Mouse (Mus musculus): ENCODE results near the gene Nckap1. TPM values are rescaled to one million over a fixed set of nuclear protein-coding genes. Genes with fewer than 3 reads are reported as not detected.

Nckap1 gene
- polyA plus RNA-seq, 2 experiments: 9.9 to 11.4 TPM

DNA sequence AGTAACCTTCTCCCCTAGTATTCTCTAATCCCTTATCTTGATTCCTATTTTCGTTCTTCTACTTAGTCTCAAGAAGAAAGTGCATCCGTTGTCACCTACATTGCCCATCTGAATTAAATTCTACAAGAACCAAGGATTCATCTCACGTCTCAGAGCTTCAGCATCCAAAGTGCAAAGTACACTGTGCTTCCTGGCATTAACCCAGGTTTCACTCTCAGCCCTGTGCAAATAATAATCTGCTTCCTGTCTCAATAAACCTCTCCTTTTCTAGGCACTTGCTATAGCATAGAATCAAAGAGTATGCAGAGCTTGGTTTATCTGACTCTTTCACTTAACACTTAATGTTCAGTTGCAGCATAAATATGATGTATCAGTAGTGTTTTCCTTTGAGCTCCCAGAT lies 19.7 kb downstream of the Nckap1 start:
- 0 out of 2 replicates have a peak, but pooled peaks cover 3% of the 10 kb centered on the region for H3K36me3 ChIP-seq (replicated peaks; ENCODE audit: control insufficient read depth, insufficient read depth, low read depth)
- DNase-seq (ENCODE audit: low read depth in 3 of 3, low spot score in 3 of 3): no peak
- WGBS (ENCODE audit: insufficient replicate concordance): 62% methylated on average over 3 of the region's 3 CpGs
- TF ChIP-seq EP300 (IDR thresholded peaks at IDR 0.05; ENCODE audit: low read depth) (no peak), CTCF (IDR thresholded peaks at IDR 0.05; ENCODE audit: low read depth) (no peak)
- no peak for ATAC-seq (ENCODE audit: insufficient read depth)
- no peak overlapping the region for H3K4me3 ChIP-seq (ENCODE audit: insufficient read depth in 1 of 2, low read depth in 2 of 2, low read length in 2 of 2)
- H3K4me2 ChIP-seq (ENCODE audit: low read depth): no peak overlapping the region
- no peaks in the 10 kb centered on the region for H3K27me3 ChIP-seq (ENCODE audit: control insufficient read depth, insufficient read depth, low read length)
- H3K27ac ChIP-seq: no peak overlapping the region
- no peak overlapping the region for H3K9ac ChIP-seq (replicated peaks)
- H3K9me3 ChIP-seq (ENCODE audit: control insufficient read depth, low read length): no peaks in the 10 kb centered on the region
- H3K4me1 ChIP-seq (replicated peaks; ENCODE audit: control insufficient read depth in 2 of 2, insufficient read depth in 2 of 2, low read length in 1 of 2): no peaks in the 10 kb centered on the region

DNA sequence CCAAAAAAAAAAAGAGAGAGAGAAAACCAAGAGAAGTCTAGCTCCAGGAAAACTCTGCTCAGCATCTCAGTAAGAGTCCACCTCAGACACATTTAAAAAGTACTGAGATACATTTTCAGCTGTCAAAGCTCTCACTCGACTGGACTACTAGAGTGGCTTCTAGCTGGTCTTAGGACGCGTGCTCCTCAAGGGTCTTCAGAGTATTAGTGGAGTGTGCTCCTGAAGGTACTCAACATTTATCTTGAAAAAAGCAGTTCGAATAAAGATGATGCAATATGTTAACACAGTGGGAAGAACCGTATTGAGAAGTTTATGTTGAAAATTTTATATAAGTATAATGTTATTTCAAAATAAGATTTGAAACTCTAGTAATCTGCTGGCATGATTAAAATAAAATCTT lies 20.4 kb downstream of the Nckap1 start:
- Histone ChIP-seq H3K27me3 (ENCODE audit: control insufficient read depth, insufficient read depth, low read length) (no peaks in the 10 kb centered on the region), H3K27ac (no peak overlapping the region), H3K4me1 (replicated peaks; ENCODE audit: control insufficient read depth in 2 of 2, insufficient read depth in 2 of 2, low read length in 1 of 2) (no peaks in the 10 kb centered on the region), H3K9ac (replicated peaks) (no peak overlapping the region), H3K36me3 (replicated peaks; ENCODE audit: control insufficient read depth, insufficient read depth, low read depth) (0 out of 2 replicates have a peak, but pooled peaks cover 3% of the 10 kb centered on the region), H3K9me3 (ENCODE audit: control insufficient read depth, low read length) (no peaks in the 10 kb centered on the region), H3K4me3 (ENCODE audit: insufficient read depth in 1 of 2, low read depth in 2 of 2, low read length in 2 of 2) (no peak overlapping the region), H3K4me2 (ENCODE audit: low read depth) (no peak overlapping the region)
- TF ChIP-seq EP300 (IDR thresholded peaks at IDR 0.05; ENCODE audit: low read depth) (no peak), CTCF (IDR thresholded peaks at IDR 0.05; ENCODE audit: low read depth) (no peak)
- 79% methylated on average over 5 of the region's 5 CpGs for WGBS (ENCODE audit: insufficient replicate concordance)
- no peak for DNase-seq (ENCODE audit: low read depth in 3 of 3, low spot score in 3 of 3)
- ATAC-seq (ENCODE audit: insufficient read depth): no peak

DNA sequence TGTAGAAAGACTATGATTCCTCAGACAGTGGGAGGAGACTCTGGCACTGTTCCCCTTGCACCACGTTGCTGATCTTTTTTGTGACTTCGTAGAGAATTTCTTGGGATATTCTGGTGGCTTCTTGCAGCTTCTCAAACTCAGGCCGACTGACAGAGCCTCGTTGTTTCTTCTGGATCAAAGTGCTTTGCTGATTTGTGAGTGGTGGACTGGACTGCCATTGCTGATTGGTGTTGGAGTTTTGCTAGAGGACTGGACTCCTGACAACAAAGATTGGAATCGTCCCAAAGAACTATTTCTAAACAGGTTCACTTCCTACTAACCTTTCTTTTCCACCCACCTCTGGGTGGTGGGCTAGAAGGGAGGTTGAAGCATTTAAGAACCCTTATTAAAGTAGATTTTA lies 21.5 kb downstream of the Nckap1 start:
- Histone ChIP-seq H3K4me1 (replicated peaks; ENCODE audit: control insufficient read depth in 2 of 2, insufficient read depth in 2 of 2, low read length in 1 of 2) (no peaks in the 10 kb centered on the region), H3K4me2 (ENCODE audit: low read depth) (no peak overlapping the region), H3K27me3 (ENCODE audit: control insufficient read depth, insufficient read depth, low read length) (no peaks in the 10 kb centered on the region), H3K27ac (no peak overlapping the region), H3K4me3 (ENCODE audit: insufficient read depth in 1 of 2, low read depth in 2 of 2, low read length in 2 of 2) (no peak overlapping the region), H3K36me3 (replicated peaks; ENCODE audit: control insufficient read depth, insufficient read depth, low read depth) (0 out of 2 replicates have a peak, but pooled peaks cover 3% of the 10 kb centered on the region), H3K9ac (replicated peaks) (no peak overlapping the region), H3K9me3 (ENCODE audit: control insufficient read depth, low read length) (no peaks in the 10 kb centered on the region)
- TF ChIP-seq CTCF (IDR thresholded peaks at IDR 0.05; ENCODE audit: low read depth) (no peak), EP300 (IDR thresholded peaks at IDR 0.05; ENCODE audit: low read depth) (no peak)
- WGBS (ENCODE audit: insufficient replicate concordance): 81% methylated on average over 5 of the region's 5 CpGs
- ATAC-seq (ENCODE audit: insufficient read depth) (no peak), DNase-seq (ENCODE audit: low read depth in 3 of 3, low spot score in 3 of 3) (no peak)

DNA sequence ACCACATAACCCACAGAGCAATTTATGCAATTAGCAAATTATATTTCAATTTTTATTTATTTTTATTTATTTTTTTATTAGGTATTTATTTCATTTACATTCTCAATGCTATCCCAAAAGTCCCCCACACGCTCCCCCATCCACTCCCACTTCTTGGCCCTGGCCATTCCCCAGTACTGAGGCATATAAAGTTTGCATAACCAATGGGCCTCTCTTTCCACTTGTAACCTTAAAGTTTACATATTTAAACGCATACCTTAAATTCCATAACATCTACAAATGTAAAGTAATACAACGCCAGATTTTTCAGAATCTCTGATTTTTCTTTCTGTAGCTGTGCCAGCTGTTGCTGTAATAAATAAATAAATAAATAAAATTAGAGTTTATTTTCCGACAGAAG lies 26.7 kb downstream of the Nckap1 start:
- H3K27ac ChIP-seq: no peak overlapping the region
- 71% methylated on average over 4 of the region's 4 CpGs for WGBS (ENCODE audit: insufficient replicate concordance)
- TF ChIP-seq CTCF (IDR thresholded peaks at IDR 0.05; ENCODE audit: low read depth): no peak
- no peak for TF ChIP-seq EP300 (IDR thresholded peaks at IDR 0.05; ENCODE audit: low read depth)
- H3K9ac ChIP-seq (replicated peaks): no peak overlapping the region
- ATAC-seq (ENCODE audit: insufficient read depth) (no peak), DNase-seq (ENCODE audit: low read depth in 3 of 3, low spot score in 3 of 3) (no peak)
- no peak overlapping the region for H3K4me3 ChIP-seq (ENCODE audit: insufficient read depth in 1 of 2, low read depth in 2 of 2, low read length in 2 of 2)
- H3K4me1 ChIP-seq (replicated peaks; ENCODE audit: control insufficient read depth in 2 of 2, insufficient read depth in 2 of 2, low read length in 1 of 2): no peaks in the 10 kb centered on the region
- peaks cover 13% of the 10 kb centered on the region; the same call in 1 of the 2 replicates for H3K36me3 ChIP-seq (replicated peaks; ENCODE audit: control insufficient read depth, insufficient read depth, low read depth)
- no peaks in the 10 kb centered on the region for H3K9me3 ChIP-seq (ENCODE audit: control insufficient read depth, low read length)
- no peak overlapping the region for H3K4me2 ChIP-seq (ENCODE audit: low read depth)
- H3K27me3 ChIP-seq (ENCODE audit: control insufficient read depth, insufficient read depth, low read length): no peaks in the 10 kb centered on the region

DNA sequence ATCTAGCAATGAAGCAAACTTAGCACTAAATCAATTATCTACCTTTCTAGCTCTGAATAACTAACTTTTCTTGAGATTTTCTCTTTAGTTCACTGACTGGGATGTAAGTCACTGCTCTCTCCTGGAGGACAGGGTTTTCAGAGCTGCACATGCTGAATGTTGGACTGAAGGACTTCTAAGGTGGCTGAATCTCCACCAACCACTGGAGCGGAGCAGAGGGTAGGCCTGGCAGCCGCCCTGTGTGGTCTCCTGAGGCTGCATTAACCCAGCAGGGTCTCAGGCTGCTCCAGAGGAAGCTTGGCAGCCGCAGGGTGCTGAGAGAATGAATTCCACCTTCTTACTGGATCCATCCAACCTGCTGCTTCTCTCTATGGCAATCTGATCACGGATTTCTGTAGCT lies 31.5 kb downstream of the Nckap1 start:
- Histone ChIP-seq H3K27me3 (ENCODE audit: control insufficient read depth, insufficient read depth, low read length) (no peaks in the 10 kb centered on the region), H3K36me3 (replicated peaks; ENCODE audit: control insufficient read depth, insufficient read depth, low read depth) (peaks cover 15% of the 10 kb centered on the region), H3K4me3 (ENCODE audit: insufficient read depth in 1 of 2, low read depth in 2 of 2, low read length in 2 of 2) (no peak overlapping the region), H3K4me1 (replicated peaks; ENCODE audit: control insufficient read depth in 2 of 2, insufficient read depth in 2 of 2, low read length in 1 of 2) (no peaks in the 10 kb centered on the region), H3K27ac (no peak overlapping the region), H3K9ac (replicated peaks) (no peak overlapping the region), H3K9me3 (ENCODE audit: control insufficient read depth, low read length) (no peaks in the 10 kb centered on the region), H3K4me2 (ENCODE audit: low read depth) (no peak overlapping the region)
- 86% methylated on average over 4 of the region's 4 CpGs for WGBS (ENCODE audit: insufficient replicate concordance)
- DNase-seq (ENCODE audit: low read depth in 3 of 3, low spot score in 3 of 3) (no peak), ATAC-seq (ENCODE audit: insufficient read depth) (no peak)
- TF ChIP-seq EP300 (IDR thresholded peaks at IDR 0.05; ENCODE audit: low read depth): no peak
- TF ChIP-seq CTCF (IDR thresholded peaks at IDR 0.05; ENCODE audit: low read depth): no peak
